Mouse (Mus musculus): ENCODE measurements around the gene Cldn14. TPM values are rescaled to one million over a fixed set of nuclear protein-coding genes. Genes with fewer than 3 reads are reported as not detected.

Cldn14 gene
- total RNA-seq, 1 experiment: 0.36 TPM

DNA sequence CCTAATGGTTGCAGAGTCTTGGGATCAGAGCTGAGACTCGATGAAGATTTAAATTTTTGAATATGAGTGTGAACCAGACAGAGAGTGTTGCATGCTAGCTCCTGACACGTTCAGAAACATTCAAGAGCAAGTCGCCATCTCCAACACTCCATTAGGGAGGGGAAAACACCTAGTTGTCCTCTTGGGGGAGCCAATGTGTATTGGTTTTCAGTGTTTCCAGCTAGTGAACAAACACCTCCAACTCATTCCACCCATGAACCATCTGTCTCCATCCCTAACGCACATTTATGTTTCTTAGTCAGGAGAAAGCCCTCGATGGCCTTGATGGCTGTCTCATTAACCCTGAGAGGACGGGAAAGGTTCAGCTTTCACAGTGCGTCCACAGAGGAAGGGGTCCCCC lies 36.4 kb upstream of the Cldn14 start:
- Histone ChIP-seq H3K9ac (ENCODE audit: insufficient read depth, low read depth, low read length, poor library complexity, severe bottlenecking) (no peak overlapping the region), H3K36me3 (ENCODE audit: control insufficient read depth, insufficient read depth, low read length, poor library complexity, severe bottlenecking) (no peaks in the 10 kb centered on the region), H3K4me1 (ENCODE audit: control insufficient read depth in 2 of 2, insufficient read depth in 2 of 2, low read length in 2 of 2, poor library complexity in 1 of 2) (no peaks in the 10 kb centered on the region), H3K27ac (ENCODE audit: insufficient read depth, low read depth, low read length, poor library complexity, severe bottlenecking) (no peak overlapping the region), H3K4me3 (ENCODE audit: insufficient read depth in 1 of 2, low read depth in 1 of 2, low read length in 2 of 2, poor library complexity in 1 of 2, severe bottlenecking in 1 of 2) (no peak overlapping the region), H3K9me3 (ENCODE audit: control insufficient read depth, insufficient read depth, low read depth, low read length) (no peaks in the 10 kb centered on the region)
- TF ChIP-seq ZC3H11A (IDR thresholded peaks at IDR 0.05; ENCODE audit: borderline replicate concordance, low read depth, low read length): no peak
- no peak for TF ChIP-seq CHD2 (IDR thresholded peaks at IDR 0.05; ENCODE audit: low read depth, low read length)
- no peak for TF ChIP-seq ZNF384 (IDR thresholded peaks at IDR 0.05; ENCODE audit: low read depth, low read length)
- no peak for TF ChIP-seq MAFK (IDR thresholded peaks at IDR 0.05; ENCODE audit: insufficient read depth, low read depth, low read length)
- TF ChIP-seq HCFC1 (IDR thresholded peaks at IDR 0.05; ENCODE audit: borderline replicate concordance, insufficient read depth, low read length): no peak
- in situ Hi-C loops (cut with MboI; ENCODE audit: low sequenced_read_pairs in 2 of 2, unreplicated experiment in 2 of 2): no loop called here
- no peak for DNase-seq (ENCODE audit: low read depth, low spot score)

DNA sequence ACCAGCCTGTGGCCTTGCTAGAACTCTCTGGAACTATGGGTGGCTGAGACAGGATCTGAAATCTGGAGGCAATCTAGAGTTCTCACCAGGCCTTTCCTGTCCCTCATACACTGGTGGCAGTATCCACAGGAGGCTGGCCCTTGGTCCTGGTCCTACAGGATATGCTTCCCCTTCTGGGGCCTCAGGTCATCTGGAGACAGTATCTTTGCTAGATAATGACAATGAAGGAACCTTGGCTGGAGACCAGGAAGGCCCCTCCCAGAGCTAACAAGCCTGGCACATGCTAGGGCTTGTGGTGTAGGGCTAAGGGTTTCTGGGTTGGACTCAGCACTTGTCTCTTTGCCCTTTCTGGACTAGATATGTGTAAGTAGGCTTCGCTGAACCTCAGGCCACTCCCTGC lies 35.2 kb upstream of the Cldn14 start:
- H3K27ac ChIP-seq (ENCODE audit: insufficient read depth, low read depth, low read length, poor library complexity, severe bottlenecking): no peak overlapping the region
- no peaks in the 10 kb centered on the region for H3K9me3 ChIP-seq (ENCODE audit: control insufficient read depth, insufficient read depth, low read depth, low read length)
- H3K9ac ChIP-seq (ENCODE audit: insufficient read depth, low read depth, low read length, poor library complexity, severe bottlenecking): no peak overlapping the region
- H3K4me1 ChIP-seq (ENCODE audit: control insufficient read depth in 2 of 2, insufficient read depth in 2 of 2, low read length in 2 of 2, poor library complexity in 1 of 2): no peaks in the 10 kb centered on the region
- TF ChIP-seq MAFK (IDR thresholded peaks at IDR 0.05; ENCODE audit: insufficient read depth, low read depth, low read length) (no peak), ZC3H11A (IDR thresholded peaks at IDR 0.05; ENCODE audit: borderline replicate concordance, low read depth, low read length) (no peak), ZNF384 (IDR thresholded peaks at IDR 0.05; ENCODE audit: low read depth, low read length) (no peak), HCFC1 (IDR thresholded peaks at IDR 0.05; ENCODE audit: borderline replicate concordance, insufficient read depth, low read length) (no peak), CHD2 (IDR thresholded peaks at IDR 0.05; ENCODE audit: low read depth, low read length) (no peak)
- DNase-seq (ENCODE audit: low read depth, low spot score): no peak
- H3K36me3 ChIP-seq (ENCODE audit: control insufficient read depth, insufficient read depth, low read length, poor library complexity, severe bottlenecking): no peaks in the 10 kb centered on the region
- H3K4me3 ChIP-seq (ENCODE audit: insufficient read depth in 1 of 2, low read depth in 1 of 2, low read length in 2 of 2, poor library complexity in 1 of 2, severe bottlenecking in 1 of 2): no peak overlapping the region
- in situ Hi-C loops (cut with MboI; ENCODE audit: low sequenced_read_pairs in 2 of 2, unreplicated experiment in 2 of 2): no loop called here

DNA sequence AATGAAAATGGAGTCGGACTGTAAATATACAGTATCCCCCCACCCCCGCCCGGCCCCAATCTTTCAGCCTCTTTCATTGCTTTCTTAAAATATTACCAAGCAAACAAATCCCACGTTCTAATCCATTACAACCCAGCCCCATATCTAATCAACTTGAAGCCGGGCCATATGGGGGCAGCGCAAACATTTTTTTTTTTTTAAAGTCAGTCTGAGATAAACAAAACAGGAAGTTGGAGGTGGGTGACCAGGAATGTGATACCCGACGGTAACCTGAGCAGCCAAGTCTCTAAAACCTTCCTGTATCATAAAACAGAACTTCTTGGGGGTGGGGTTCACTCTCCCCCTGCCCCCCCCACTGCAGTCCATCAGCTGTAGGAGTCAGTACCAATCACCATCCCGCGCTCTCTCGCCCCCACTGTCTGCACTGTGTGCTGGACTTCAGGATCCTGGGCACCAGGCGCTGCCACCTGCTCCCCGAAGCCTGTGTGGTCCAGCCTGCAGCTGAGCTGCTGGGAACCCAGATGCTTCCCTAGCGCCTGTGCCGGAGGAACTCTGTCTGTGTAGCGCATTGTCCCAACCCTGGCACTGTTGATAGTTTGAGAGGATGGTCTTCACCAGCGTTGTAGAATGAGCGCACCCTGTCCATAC lies 32.6 kb upstream of the Cldn14 start:
- H3K4me3 ChIP-seq (ENCODE audit: insufficient read depth in 1 of 2, low read depth in 1 of 2, low read length in 2 of 2, poor library complexity in 1 of 2, severe bottlenecking in 1 of 2): no peak overlapping the region
- H3K9me3 ChIP-seq (ENCODE audit: control insufficient read depth, insufficient read depth, low read depth, low read length): no peaks in the 10 kb centered on the region
- H3K9ac ChIP-seq (ENCODE audit: insufficient read depth, low read depth, low read length, poor library complexity, severe bottlenecking): no peak overlapping the region
- H3K27ac ChIP-seq (ENCODE audit: insufficient read depth, low read depth, low read length, poor library complexity, severe bottlenecking): no peak overlapping the region
- H3K36me3 ChIP-seq (ENCODE audit: control insufficient read depth, insufficient read depth, low read length, poor library complexity, severe bottlenecking): no peaks in the 10 kb centered on the region
- no peak for DNase-seq (ENCODE audit: low read depth, low spot score)
- in situ Hi-C loops (cut with MboI; ENCODE audit: low sequenced_read_pairs in 2 of 2, unreplicated experiment in 2 of 2): no loop called here
- peaks cover 0 to 3% of the 10 kb centered on the region in 2 experiments; a peak in 2 of 4 replicates for H3K4me1 ChIP-seq (ENCODE audit: control insufficient read depth in 2 of 2, insufficient read depth in 2 of 2, low read length in 2 of 2, poor library complexity in 1 of 2)
- TF ChIP-seq CHD2 (IDR thresholded peaks at IDR 0.05; ENCODE audit: low read depth, low read length): no peak
- TF ChIP-seq HCFC1 (IDR thresholded peaks at IDR 0.05; ENCODE audit: borderline replicate concordance, insufficient read depth, low read length): no peak
- TF ChIP-seq ZNF384 (IDR thresholded peaks at IDR 0.05; ENCODE audit: low read depth, low read length): no peak
- no peak for TF ChIP-seq MAFK (IDR thresholded peaks at IDR 0.05; ENCODE audit: insufficient read depth, low read depth, low read length)
- no peak for TF ChIP-seq ZC3H11A (IDR thresholded peaks at IDR 0.05; ENCODE audit: borderline replicate concordance, low read depth, low read length)

DNA sequence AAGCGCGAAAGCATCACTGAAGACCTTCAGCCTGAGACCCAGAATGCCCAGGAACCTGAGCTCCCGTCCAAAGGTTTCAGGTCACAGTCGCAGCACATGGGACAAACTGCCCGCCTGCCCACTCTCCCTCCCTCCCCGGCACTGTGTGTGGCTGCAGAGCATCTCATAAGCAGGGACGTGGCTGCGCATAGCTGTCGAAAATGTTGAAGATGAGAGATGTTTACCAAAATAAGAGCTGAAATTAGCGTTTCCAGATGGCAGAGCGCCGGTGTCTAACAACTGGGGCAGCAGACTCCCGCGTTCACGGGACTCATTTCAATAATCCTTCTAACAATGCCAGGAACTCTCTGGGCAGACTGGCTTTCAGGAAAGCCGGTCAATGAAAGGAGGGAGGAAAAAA lies 31.8 kb upstream of the Cldn14 start:
- no peak overlapping the region for H3K4me3 ChIP-seq (ENCODE audit: insufficient read depth in 1 of 2, low read depth in 1 of 2, low read length in 2 of 2, poor library complexity in 1 of 2, severe bottlenecking in 1 of 2)

More for the DNA sequence above, 31.8 kb upstream of the Cldn14 start:
- no peaks in the 10 kb centered on the region for H3K9me3 ChIP-seq (ENCODE audit: control insufficient read depth, insufficient read depth, low read depth, low read length)
- TF ChIP-seq ZNF384 (IDR thresholded peaks at IDR 0.05; ENCODE audit: low read depth, low read length): no peak
- no peak for TF ChIP-seq CHD2 (IDR thresholded peaks at IDR 0.05; ENCODE audit: low read depth, low read length)
- no peak for TF ChIP-seq HCFC1 (IDR thresholded peaks at IDR 0.05; ENCODE audit: borderline replicate concordance, insufficient read depth, low read length)
- TF ChIP-seq ZC3H11A (IDR thresholded peaks at IDR 0.05; ENCODE audit: borderline replicate concordance, low read depth, low read length): no peak
- TF ChIP-seq MAFK (IDR thresholded peaks at IDR 0.05; ENCODE audit: insufficient read depth, low read depth, low read length): no peak
- H3K9ac ChIP-seq (ENCODE audit: insufficient read depth, low read depth, low read length, poor library complexity, severe bottlenecking): no peak overlapping the region
- in situ Hi-C loops (cut with MboI; ENCODE audit: low sequenced_read_pairs in 2 of 2, unreplicated experiment in 2 of 2): no loop called here
- DNase-seq (ENCODE audit: low read depth, low spot score): no peak
- peaks cover 0 to 3% of the 10 kb centered on the region in 2 experiments; a peak in 2 of 4 replicates for H3K4me1 ChIP-seq (ENCODE audit: control insufficient read depth in 2 of 2, insufficient read depth in 2 of 2, low read length in 2 of 2, poor library complexity in 1 of 2)
- no peak overlapping the region for H3K27ac ChIP-seq (ENCODE audit: insufficient read depth, low read depth, low read length, poor library complexity, severe bottlenecking)
- no peaks in the 10 kb centered on the region for H3K36me3 ChIP-seq (ENCODE audit: control insufficient read depth, insufficient read depth, low read length, poor library complexity, severe bottlenecking)

Measured in ES-E14 (cell line).